Mouse (Mus musculus): ENCODE results near the gene Mboat7.
A peak's percentile ranks its signal among the peaks of the same experiment; 100 is the strongest.

- no peak for TF ChIP-seq CTCF (IDR thresholded peaks at IDR 0.05; ENCODE audit: borderline replicate concordance, insufficient read depth, low read length)
- peak; percentile 77 for TF ChIP-seq POLR2A (IDR thresholded peaks at IDR 0.05; ENCODE audit: low read depth, low read length)
Measured at GRCm38 (mm10) chr7:3692382-3692986, 839 bp downstream of the Mboat7 start, which contains the start of gene Tsen34.

Measured in embryonic fibroblast, embryonic 13.5 days (primary cell).